Mouse (Mus musculus): Measurements from ENCODE around the gene Hyal1.

The Hyal1 gene

DNA sequence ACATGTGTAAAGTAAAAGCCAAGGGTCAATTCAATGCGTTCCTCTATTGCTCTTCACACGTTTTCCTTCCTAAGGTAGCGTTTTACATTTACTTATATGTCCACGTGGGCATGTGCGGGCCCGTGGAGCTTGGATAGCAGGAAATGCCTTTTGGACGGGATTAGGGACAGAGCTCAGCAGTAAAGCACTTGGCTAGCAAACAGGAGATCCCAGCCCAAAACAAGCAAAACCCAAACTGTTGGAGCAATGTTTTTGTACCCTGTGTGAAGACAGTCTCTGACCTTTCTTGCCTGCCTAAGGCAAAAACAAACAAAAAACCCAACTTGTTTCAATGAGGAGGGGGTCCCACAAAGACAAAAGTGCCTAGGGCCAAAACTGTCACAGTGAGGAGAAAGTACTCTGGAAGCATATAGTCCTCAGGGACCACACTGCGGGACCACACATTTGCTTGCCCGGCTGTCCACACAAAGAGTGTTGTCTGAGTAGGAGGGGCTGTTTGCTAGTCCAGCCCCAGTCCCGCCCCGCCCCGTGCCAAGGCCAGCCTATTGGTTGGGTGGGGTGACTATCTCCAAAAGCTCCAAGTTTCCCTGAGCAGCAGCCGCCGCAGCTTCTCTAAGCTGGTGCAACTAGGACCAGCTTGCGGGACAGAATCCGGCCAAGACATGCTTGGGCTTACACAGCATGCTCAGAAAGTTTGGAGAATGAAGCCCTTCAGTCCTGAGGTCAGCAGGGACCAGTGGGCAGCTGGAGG, at the start of gene Hyal1:
Gene Hyal1, plus strand, starts transcription at position 571 of the 751 bp plus-strand sequence.
- DNase-seq = peak; percentile 81 to 90

DNA sequence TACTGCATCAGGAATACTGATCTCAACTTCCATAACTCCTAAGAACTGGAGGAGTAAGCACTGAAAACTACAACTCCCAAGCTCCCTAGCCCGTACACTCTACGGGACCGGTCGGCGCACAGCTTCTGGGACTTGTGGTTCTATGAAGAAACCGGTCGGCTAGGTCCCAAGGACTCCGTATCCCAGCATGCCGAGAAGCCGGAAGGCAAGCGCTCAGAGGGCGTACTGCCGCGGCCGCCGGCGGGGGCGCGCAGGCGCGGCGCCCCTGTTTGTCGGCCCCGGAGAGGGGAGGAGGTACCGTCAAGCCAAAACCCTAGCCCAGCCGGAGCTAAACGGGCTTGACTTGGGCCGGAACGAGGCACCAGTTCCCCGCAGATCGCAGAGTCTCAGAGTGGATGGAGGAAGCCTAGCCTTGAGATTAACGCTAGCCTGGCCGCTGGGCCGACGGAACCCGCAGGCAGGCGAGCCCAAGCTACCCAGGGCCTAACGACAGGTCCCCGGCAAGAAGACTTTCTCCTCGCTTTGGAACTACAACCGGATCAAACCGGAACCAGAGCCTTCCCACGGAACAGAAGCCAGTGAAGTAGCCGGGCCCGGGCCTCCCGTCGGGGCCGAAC, 42.8 kb upstream of the Hyal1 start, which contains the start of gene Tmem115:
Gene Tmem115, plus strand, starts transcription at position 155 of the 617 bp plus-strand sequence.
- peak; percentile 96 to 97 for DNase-seq

DNA sequence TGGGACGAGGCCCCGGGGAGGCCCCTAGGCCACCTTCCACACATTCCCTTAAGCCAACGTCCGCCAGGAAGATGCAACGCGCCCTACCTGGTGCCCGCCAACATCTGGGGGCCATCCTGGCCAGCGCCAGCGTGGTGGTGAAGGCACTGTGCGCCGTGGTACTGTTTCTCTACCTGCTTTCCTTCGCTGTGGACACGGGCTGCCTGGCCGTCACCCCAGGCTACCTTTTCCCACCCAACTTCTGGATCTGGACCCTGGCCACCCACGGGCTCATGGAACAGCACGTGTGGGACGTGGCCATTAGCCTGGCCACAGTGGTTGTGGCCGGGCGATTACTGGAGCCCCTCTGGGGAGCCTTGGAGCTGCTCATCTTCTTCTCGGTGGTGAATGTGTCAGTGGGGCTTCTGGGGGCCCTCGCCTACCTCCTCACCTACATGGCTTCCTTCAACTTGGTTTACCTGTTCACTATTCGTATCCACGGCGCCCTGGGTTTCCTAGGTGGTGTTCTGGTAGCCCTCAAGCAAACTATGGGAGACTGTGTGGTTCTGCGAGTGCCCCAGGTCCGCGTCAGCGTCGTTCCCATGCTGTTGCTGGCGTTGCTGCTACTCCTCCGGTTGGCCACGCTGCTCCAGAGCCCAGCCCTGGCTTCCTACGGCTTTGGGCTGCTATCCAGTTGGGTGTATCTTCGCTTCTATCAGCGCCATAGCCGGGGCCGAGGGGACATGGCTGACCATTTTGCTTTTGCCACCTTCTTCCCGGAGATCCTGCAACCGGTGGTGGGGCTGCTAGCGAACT, 42.1 kb upstream of the Hyal1 start:
- DNase-seq = peak; percentile 26 to 30

DNA sequence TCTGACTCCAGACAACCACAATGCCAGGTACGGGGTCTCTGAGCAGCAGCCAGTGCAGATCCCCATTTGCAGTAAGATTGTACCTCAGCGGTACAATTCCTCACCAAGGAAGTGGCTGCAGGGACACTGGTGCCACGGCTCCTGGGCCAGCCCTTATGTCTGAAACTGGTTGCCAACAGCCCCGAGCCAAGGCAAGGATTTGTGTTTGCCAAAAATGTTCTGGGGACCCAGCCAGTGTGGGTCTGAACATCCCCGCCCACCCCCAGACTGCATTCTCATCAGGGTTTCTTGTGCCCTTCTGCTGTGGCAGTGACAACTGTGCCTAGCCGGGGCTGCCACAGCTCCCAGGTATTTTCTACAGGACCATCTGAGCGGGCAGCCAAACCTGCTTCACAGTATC, 38.5 kb upstream of the Hyal1 start:
- no peak for DNase-seq

DNA sequence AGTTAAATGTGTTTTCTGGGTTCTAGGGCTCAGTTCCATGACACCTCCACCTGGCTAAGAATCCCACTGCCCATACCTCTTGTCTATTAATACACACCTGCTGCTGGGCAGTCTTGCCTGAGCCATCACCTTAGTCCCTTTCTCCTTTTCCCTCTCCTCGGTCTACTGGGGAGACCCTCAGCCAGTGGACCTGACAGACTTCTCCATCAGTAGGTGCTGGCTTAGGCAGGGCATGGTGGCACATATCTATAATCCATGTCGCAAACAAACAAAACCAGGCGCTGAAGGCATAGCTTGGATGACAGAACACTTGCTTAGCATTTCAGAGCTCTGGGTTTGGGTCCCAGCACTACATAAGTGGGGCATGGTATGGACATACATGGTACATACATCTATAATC, 38.0 kb upstream of the Hyal1 start:
- DNase-seq = no peak

DNA sequence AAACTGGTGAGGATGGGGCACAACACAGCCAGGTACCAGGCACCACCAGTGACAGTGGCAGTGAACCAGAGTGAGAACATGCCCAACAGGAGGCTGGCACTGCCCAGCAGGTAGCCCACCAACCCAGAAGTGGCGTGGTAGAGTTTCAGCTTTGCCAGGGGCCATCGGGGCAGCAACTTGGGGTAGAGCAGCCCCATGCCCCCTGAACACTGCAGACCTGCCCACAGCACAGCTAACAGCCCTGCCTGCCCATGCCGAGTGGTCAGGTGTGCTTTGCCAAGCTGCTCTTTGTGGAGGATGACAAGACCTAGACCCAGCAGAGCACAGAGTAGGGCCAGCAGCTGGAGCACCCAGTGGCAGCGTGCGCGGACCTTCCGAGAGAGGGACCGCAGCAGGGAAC, 36.8 kb upstream of the Hyal1 start:
- DNase-seq = no peak

DNA sequence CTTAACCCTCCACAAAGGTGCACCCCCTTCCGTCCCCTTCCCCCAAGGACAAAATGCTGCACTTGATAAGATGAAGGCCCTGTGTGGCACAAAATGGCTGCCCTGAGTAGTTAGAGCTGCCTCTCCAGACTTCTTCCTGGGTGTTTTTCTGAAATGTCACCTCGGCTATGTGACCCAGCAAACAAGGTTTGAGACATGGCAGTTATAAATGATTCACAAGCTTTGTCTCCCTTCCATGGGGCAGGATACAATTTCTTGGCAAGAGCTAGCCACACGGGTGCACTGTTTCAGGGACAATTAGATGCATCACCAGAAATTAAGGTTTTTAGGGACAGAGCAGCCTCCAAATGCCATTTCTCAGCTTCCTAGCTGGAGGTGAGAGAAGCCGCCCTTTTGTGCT, 36.3 kb upstream of the Hyal1 start:
- DNase-seq = no peak

DNA sequence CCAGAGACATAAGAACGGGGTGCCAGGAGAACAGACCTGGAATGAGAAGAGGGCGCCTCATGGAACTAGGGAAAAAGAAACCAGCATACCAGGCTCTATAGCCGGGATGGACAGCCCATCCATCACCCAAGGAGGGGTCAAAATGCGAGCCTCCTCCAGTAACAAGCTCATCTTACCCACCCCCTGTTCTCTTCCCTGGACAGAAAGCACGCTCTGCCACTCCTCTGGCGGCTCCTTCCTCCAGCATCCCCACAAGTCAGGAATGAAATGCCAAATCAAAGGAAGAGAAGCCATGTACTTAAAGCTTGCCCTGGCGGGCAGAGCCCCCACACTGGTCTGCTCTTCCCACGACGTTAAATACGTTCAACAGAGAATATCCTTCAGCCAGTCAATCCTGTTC, 35.7 kb upstream of the Hyal1 start:
- DNase-seq = no peak

DNA sequence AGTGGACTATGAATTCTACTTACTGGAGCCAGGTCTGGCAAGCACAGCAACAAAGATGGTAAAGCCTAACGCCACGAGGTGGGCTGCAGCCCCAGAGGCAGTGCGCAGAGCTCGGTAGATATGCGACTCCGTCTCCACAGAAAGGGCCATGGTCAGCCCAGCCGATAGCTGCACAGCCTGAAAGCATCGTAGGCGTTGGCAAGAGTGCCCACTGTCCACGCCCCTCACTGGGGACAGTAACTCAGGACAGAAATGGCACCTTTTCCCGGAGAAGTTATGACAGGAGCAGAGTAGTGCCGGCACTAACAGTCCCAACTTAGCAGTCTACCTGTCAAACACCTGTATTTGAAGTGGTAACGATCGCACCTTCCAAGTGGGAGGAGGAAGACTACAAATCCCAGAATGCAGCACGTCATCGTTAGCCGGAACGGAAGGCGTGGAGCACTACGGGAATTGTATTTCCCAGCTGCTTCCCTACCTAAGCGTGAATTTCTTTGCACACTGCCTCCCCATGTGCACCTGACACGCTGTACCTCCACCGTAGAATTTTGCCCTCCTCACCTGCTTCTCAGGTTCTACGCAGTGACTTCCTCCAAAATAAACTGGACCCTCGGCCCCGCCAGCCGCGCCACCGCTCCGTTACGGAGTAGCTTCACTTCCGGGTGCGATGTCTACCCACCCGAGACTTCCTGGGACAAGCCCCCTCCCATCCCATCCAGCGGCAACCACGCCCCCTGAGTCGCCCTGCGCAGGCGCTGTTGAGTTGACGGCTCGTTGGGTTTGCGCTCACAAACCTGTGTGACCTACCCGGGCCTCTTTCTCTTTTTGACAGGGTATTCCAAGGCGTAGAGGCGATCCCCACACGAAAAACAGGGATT, 35.0 kb upstream of the Hyal1 start, which contains the start of the genes Cyb561d2 and Nprl2:
Gene Cyb561d2, minus strand, starts transcription at position 720 of the 878 bp plus-strand sequence.
Gene Nprl2, plus strand, starts transcription at position 753 of the 878 bp plus-strand sequence.
- DNase-seq = peak; percentile 95 to 96

DNA sequence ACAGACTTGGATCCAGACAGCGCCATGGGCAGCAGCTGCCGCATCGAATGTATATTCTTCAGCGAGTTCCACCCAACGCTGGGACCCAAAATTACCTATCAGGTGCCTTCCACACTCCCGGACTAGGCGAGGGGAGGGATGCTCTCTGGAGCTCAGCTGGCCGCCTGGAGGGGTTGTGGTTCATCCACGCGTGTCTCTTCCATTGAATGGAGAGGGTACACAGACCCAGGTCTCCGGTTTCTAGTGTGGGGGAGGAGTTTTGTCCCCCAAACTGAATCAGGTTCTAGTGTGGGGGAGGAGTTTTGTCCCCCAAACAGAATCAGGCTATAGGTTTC, 34.4 kb upstream of the Hyal1 start:
- no peak for DNase-seq

DNA sequence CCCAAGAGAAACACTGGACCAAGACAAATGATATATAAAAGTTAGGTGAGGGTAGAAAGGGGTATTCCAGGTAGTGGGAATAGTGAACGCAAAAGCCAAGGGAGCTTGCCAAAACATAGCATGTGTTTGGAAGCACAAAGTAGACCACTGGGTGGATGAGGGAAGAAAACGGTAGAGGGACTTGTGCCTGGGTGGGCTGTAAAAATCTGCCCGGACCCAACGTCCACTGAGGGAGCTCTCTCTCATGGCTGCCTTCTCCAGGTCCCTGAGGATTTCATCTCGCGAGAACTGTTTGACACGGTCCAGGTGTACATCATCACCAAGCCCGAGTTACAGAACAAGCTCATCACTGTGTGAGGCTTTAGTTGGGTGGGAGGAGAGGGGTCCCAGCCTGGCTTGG, 34.0 kb upstream of the Hyal1 start:
- no peak for DNase-seq

DNA sequence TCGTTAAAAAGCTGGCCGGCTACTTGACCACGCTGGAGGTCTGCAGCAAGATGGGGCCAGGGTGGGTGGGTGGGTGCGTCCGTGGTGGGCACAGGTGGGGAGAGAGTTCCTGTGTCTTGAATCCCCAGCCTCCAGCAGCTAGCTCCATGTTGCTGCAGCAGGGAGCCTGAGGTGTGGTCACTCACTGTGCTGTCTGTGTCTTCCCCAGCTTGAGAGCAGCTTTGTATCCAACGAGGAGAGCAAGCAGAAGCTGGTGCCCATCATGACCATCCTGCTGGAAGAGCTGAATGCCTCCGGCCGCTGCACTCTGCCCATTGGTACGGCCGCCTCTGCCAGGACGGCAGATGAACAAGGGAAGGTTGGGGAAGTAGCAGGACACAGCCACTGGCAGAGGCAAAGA, 33.4 kb upstream of the Hyal1 start:
- no peak for DNase-seq

DNA sequence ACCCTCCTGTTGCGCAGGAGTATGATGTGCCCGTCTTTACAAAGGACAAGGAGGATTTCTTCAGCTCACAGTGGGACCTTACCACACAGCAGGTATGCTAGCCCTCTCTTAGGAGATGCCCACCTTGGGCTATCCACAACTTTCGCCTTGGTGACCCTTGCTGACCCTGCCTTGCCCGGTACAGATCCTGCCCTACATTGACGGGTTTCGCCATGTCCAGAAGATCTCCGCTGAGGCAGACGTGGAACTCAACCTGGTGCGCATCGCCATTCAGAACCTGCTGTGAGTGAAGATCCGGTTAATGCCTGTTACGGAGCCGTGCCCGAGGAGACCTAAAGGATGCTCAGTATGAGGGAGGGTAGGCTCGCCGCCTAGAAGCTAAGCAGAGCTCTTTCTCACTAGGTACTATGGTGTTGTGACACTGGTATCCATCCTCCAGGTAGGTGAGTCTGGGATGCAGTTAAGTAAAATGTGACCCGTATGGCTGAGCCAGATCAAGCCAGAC, 32.5 kb upstream of the Hyal1 start:
- no peak for DNase-seq

DNA sequence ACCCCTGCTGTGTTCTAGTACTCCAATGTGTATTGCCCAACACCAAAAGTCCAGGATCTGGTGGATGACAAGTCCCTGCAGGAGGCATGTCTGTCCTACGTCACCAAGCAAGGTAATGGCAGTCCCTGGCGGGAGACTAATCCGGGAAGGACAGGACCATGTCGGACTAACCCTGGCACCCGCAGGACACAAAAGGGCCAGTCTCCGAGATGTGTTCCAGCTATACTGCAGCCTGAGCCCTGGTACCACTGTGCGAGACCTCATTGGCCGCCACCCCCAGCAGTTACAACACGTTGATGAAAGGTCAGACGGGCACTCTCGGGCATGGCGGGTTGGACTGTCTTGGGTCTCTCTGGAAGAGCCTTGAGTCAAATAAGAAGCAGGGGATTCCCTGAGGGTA, 32.0 kb upstream of the Hyal1 start:
- no peak for DNase-seq

DNA sequence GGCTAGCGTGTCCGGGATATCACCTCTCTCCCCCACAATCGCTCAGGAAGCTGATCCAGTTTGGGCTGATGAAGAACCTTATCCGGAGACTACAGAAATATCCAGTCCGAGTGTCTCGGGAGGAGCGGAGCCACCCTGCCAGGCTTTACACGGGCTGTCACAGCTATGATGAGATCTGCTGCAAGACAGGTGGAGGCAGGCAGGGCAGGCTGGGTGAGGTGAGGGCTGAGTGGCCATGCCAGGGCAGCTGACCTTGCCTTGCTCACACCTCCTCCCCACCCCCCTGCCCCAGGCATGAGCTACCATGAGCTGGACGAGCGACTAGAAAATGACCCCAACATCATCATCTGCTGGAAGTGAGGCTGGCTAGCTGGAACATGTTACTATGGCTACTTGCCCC, 31.5 kb upstream of the Hyal1 start:
- no peak for DNase-seq

DNA sequence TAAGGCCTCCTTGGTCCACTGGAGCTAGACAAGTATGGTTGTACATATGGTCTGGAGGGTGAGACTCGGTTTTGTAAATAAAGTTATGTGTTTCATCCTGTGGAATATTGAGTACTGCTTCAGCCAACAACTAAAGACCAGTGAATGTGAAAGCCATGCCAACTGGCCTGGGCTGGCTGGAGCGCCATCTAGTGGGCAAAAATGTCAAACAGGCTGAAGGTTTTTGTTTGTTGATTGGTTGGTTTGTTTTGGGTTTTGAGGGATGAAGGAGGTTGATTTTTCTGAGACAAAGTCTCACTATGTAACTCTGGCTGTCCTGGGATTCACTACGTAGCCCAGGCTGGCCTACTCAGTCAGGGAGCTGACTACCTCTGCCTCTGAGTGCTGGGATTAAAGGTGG, 31.1 kb upstream of the Hyal1 start:
- peak; percentile 62 to 75 for DNase-seq

DNA sequence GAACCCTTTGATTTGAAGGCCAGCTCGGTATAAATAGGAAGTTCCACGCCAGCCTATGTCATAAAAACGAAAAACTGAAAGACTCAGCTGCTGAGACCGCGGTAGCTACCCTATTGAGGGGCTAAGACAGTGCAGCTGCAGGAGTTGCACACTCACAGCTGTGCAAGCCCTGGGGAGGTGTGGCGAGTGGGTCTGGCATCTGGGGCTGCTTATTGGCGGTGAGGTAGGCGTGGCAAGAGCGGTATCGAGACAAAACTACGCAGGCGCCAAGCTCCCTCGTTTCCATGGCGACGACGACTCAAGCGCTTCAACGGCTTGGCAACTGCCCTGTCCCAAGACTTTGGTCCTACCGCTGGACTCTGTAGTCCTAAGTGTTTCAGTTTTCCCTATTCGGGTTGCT, 29.7 kb upstream of the Hyal1 start, which contains the start of gene Zmynd10:
Gene Zmynd10, plus strand, starts transcription at position 273 of the 400 bp plus-strand sequence.
- DNase-seq = peak; percentile 93 to 95

DNA sequence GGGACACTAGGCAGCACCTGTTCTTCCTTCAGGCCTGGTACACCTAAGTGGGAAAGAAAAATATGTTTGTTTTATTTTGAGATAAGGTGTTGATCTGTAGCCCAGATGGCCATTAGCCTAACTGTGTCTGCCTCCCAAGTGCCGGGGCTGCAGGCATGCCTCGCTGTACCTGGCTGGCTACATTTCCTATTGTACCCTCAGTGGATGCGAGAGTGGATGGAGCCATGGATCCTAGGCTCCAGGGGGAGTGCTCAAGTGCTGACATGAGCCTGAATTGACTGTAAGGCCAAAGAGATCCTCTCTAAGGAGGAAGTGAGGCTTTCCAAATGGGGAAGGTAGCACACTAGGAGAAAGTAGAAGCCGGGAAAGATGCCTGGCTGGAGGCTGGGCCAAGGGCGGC, 28.8 kb upstream of the Hyal1 start:
- no peak for DNase-seq

DNA sequence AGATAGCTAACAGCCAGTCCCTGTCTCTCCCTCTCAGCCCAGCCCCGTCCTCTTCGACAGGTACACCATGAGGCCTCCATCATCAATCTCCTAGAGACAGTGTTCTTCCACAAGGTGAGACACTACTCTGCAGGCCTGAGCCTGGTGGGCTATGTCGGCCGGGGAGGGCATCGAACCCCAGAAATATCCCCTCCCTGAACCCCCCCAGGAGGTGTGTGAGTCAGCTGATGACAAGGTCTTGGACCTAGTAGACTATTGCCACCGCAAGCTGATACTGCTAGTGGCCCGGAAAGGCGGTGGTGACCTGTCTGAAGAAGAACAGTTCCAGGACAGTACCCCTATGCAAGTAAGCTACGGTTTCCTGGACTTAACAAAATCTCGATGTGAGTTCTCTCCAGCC, 27.9 kb upstream of the Hyal1 start:
- DNase-seq = no peak

DNA sequence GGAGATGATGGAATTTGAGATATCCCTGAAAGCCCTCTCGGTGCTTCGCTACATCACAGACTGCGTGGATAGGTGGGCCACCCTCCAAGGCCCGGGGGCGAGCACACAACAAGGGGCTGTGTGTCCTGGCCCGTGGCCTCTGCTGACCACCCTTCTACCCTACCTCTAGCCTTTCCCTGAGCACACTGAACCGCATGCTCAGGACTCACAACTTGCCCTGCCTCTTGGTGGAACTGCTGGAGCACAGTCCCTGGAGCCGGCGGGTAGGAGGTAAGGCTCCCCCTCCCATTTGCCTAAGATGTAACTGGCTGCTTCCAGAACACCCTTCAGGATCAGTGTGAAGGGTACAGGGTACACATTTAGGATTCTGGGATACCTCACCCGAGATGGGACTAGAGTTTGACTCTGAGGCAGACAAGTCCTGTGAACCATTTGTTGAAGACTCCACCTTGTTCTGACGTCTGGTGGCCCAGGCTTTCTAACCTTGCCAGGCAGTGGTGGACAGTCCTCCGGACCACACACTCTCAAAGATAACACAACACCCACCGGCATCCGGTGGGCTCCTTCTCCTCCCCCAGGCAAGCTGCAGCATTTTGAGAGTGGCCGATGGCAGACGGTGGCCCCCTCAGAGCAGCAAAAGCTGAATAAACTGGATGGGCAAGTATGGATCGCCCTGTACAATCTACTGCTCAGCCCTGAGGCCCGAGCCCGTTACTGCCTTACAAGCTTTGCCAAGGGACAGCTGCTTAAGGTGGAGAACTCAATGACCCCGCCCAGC, 27.2 kb upstream of the Hyal1 start:
- DNase-seq = no peak

DNA sequence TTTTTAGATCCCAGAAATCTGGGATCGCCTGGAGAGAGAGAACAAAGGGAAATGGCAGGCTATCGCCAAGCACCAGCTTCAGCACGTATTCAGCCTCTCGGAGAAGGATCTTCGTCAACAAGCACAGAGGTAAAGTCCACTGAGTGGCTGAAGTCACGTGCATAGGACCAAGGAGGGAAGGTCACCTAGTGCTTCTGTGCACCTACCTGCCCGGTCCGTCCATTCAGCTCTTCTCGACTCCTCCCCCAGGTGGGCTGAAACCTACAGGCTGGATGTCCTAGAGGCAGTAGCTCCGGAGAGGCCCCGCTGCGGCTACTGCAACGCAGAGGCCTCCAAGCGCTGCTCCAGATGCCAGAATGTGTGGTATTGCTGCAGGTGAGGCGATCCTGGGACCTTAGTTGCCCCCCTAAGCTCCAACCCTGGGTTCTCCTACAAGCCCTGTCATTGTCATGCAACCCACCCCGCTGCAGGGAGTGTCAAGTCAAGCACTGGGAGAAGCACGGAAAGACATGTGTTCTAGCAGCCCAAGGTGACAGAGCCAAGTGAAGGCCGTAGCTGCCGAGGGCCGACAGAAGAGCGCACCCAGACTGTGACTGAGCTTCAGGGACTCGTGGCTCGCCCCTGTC, 26.1 kb upstream of the Hyal1 start:
- DNase-seq = peak; percentile 67 to 71

All from lung, adult 18-20 months (tissue).